Mouse (Mus musculus) heart, postnatal 0 days (tissue): ENCODE measurements at regions not wholly inside any gene's neighbourhood (a gene's known extent, or its start where the extent isn't known, plus 50 kb on each side); places are given as distances from the start of the nearest gene placed in this dataset.

ENCODE experiments used
- CTCF ChIP-seq: IDR thresholded peaks from 2 replicates; pipeline ENCODE4 v1.5.1; 2016; ENCODE audit warnings: antibody characterized with exemption, control low read depth, low read depth
- EP300 ChIP-seq: IDR thresholded peaks from 2 replicates; pipeline ENCODE4 v1.6.1; 2016; ENCODE audit warnings: antibody characterized with exemption, low read depth

GRCm38 (mm10) chr10:96493706-96494105, 123.1 kb upstream of the Btg1 start:
- TF ChIP-seq CTCF (no peak), EP300 (no peak)
